Mouse (Mus musculus): ENCODE measurements around the gene Lrrc8d. TPM values are rescaled to one million over a fixed set of nuclear protein-coding genes. Genes with fewer than 3 reads are reported as not detected.

Gene Lrrc8d
- total RNA-seq, 2 experiments from 2014 or later: 47.9 to 57.7 TPM

DNA sequence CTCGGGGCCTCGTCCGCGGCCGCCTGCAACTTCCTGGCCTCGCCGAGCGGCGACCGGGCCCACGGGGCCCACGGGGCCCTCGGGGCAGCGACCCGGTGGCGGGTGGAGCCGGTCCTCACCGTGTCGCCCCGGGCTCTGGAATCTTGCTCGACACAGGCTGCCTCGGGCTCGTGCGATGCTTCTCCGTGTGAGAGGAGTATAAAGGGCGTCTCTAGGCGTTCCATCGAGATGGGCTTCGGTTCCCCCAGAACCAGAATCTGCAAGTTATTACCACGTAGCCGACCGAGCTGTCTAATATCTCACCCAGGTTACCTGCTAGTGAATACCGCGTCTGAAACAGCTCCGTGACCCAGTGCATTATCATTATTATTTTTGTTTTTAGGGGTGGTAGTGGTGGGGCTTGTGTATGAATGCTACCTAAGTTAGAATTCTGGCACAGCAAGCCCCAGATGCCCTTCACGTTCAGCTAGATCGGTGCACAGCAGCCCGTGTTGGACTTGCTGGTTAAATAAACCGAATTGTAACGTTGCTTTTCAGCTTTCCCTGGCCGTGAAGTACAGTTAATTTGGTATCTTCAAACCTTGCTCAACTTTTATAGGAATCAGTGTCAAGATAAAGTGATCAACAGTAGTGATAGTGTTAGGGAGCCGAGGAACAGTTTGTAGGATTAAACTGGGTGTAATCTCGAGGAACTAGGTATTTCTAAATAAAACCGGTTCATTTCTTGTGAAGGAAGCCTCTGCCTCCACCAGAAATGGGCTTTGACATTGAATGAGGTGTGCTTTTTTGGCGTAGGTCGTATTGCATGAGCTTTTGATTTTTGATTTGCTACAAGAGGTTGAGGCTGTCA, 177.4 kb downstream of the Lrrc8d start:
- peak; percentile 17 to 36 for DNase-seq (ENCODE audit: extremely low spot score in 1 of 2, low spot score in 1 of 2)

Other genes with a start within 250 kb of the Lrrc8d start
- 10 to 100 TPM; 23.5 to 27.0 TPM for gene Lrrc8c, start 180.6 kb upstream of the Lrrc8d start, total RNA-seq (2021)
- gene Zfp326, start 176.6 kb downstream of the Lrrc8d start, total RNA-seq (2021): 10 to 100 TPM; 29.3 to 35.5 TPM